Mouse (Mus musculus) liver, embryonic 11.5 days (tissue): ENCODE measurements around the gene Gm6657. TPM values are rescaled to one million over a fixed set of nuclear protein-coding genes. Genes with fewer than 3 reads are reported as not detected.

Experiments used
- ATAC-seq: fragments of 200-750 bp; cut with Nextera tagmentation; replicated peaks from 2 replicates; pipeline ENCODE4 v1.8.0; 2017; ENCODE audit warnings: moderate number of reproducible peaks, mild to moderate bottlenecking, moderate TSS enrichment, moderate library complexity; ENCODE audit not compliant: low FRiP score
- DNase-seq: peaks from one replicate; pipeline ENCODE4 v3.0.0-alpha.2; 2017; ENCODE audit warnings: low spot score
- H3K27ac ChIP-seq: fragments of 300-500 bp; sonication (generic); 2 replicates; pipeline ENCODE4 v1.5.1; 2014; ENCODE audit warnings: mild to moderate bottlenecking, low read depth, low read length, control low read depth
- H3K27me3 ChIP-seq: fragments of 300-500 bp; sonication (generic); replicated peaks from 2 replicates; pipeline ENCODE4 v1.6.1; 2014; ENCODE audit warnings: low read length, mixed read lengths; ENCODE audit not compliant: control insufficient read depth, insufficient read depth
- H3K36me3 ChIP-seq: fragments of 300-500 bp; sonication (generic); 2 replicates; pipeline ENCODE4 v1.6.1; 2014; ENCODE audit warnings: mild to moderate bottlenecking, low read length, moderate library complexity, mixed read lengths; ENCODE audit not compliant: control insufficient read depth, insufficient read depth
- H3K4me1 ChIP-seq: fragments of 300-500 bp; sonication (generic); replicated peaks from 2 replicates; pipeline ENCODE4 v1.6.1; 2014; ENCODE audit warnings: low read length, mixed read lengths; ENCODE audit not compliant: control insufficient read depth, insufficient read depth
- H3K4me2 ChIP-seq: fragments of 300-500 bp; sonication (generic); 2 replicates; pipeline ENCODE4 v1.6.1; 2014; ENCODE audit warnings: mild to moderate bottlenecking, control low read depth, moderate library complexity
- H3K4me3 ChIP-seq: fragments of 300-500 bp; sonication (generic); 2 replicates; pipeline ENCODE4 v1.5.1; 2014; ENCODE audit warnings: low read depth, low read length, control low read depth
- H3K9ac ChIP-seq: fragments of 300-500 bp; sonication (generic); 2 replicates; pipeline ENCODE4 v1.6.1; 2014; ENCODE audit warnings: low read depth, low read length, control low read depth
- H3K9me3 ChIP-seq: fragments of 300-500 bp; sonication (generic); 2 replicates; pipeline ENCODE4 v1.6.1; 2016; ENCODE audit warnings: low read length, inconsistent platforms, mixed read lengths; ENCODE audit not compliant: control insufficient read depth
- WGBS: fragments of 180-500 bp; shearing (Covaris S2); extraction: QIAGEN DNeasy Blood & Tissue Kit; methylation state at CpG from one replicate; pipeline ENCODE4 v1.1.7; 2014; 5-methylcytosine and 5-hydroxymethylcytosine counted together
- polyA plus RNA-seq: library from polyadenylated mRNA; unstranded; fragments of >200 nt; fragmentation: Nextera tagmentation; extraction: Ambion mirVana; gene quantifications from 2 replicates; pipeline ENCODE4 v1.2.1, GENCODE M21; 2014

Gene Gm6657
- polyA plus RNA-seq: not detected in 2 replicates

DNA sequence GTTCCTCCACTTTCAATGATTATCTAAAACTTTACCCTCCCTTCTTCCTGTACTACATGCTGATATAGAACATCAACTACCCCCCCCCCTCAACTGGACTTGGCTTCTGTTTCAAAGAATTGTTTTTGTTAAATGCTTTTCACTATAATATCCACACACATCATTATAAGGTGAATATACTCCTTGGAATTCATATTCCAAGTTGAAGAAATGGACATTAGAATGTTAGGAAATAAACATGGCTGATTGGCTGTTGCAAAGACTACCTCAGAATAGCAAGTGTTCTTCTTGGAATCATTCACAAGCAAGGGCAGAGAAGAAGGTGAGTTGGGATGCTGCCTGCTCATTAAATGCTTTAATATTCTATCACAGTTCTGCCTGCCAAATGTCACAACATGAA is at the start of gene Gm6657:
Gm6657 (plus strand) TSS at position 301 of the 400 bp plus-strand sequence.
- H3K9ac ChIP-seq: no peak within 1 kb of the TSS
- H3K9me3 ChIP-seq: no peaks in the 10 kb centered on the region; the same call in 1 of the 2 replicates
- DNase-seq (no peak), ATAC-seq (no peak)
- H3K27ac ChIP-seq: no peak within 1 kb of the TSS
- H3K4me3 ChIP-seq: no peak within 1 kb of the TSS
- H3K36me3 ChIP-seq: no peaks in the 10 kb centered on the region
- peaks cover 7% of the 10 kb centered on the region; the same call in 1 of the 2 replicates for H3K4me1 ChIP-seq
- H3K4me2 ChIP-seq: no peak within 1 kb of the TSS
- H3K27me3 ChIP-seq: no peaks in the 10 kb centered on the region

DNA sequence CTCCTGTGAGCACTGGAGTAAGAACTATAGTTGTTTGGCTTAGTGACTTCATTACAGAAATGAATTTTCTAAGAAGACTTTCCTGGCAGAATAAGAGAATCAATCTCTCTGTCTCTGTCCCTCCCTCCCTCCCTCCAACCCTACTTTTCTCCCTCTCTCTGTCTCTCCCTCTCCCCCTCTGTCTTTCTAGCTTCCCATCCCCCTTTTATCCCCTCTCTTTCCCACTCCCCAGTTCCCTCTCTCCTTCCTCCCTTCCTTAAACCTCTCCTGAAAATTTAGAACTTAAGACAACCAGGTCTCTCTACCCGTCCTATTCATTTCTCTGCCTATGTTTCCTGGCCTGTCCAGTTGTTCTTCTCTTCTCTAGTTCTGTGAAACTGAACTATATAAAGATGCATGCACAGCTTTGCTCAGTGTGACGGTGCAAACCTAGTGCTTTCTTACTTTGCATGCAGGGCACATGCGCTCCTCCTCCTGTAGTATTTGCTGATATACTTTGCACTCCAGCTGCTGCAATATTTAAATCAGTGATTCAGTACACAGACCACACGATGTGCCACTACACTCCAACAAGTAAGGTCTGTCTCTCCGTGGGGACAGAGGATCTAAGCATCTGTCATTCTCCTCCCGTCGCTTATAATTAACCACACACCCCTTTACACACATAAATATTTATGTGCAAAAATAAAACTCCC is 40.6 kb upstream of the Gm6657 start:
- Histone ChIP-seq H3K27ac (no peak overlapping the region), H3K4me2 (no peak overlapping the region), H3K36me3 (no peaks in the 10 kb centered on the region), H3K9me3 (no peaks in the 10 kb centered on the region), H3K4me3 (no peak overlapping the region), H3K4me1 (no peaks in the 10 kb centered on the region), H3K9ac (no peak overlapping the region), H3K27me3 (no peaks in the 10 kb centered on the region)
- no peak for ATAC-seq
- no peak for DNase-seq
- WGBS: 60% methylated on average over 7 of the region's 7 CpGs

DNA sequence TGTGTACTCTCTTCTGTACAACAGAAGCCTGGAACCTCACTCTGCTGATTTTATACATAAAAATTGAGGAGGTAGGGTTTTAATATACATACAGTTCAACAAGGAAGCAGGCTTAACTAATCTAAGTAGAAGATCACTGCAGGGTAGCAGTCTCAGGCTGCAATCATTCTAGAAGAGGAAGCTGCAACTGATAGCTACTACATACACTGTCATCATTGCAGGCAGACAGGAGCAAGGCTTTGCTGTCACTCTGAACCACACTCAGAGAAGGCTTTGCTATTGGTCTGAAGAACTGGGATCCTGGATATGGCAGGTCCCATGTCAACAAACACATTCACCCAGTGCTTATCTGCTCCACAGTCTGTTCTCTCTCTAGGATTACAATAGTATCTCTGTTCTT is 23.9 kb upstream of the Gm6657 start:
- Histone ChIP-seq H3K9me3 (no peaks in the 10 kb centered on the region), H3K4me1 (no peaks in the 10 kb centered on the region), H3K27ac (no peak overlapping the region), H3K4me3 (no peak overlapping the region), H3K4me2 (no peak overlapping the region), H3K27me3 (no peaks in the 10 kb centered on the region), H3K9ac (no peak overlapping the region), H3K36me3 (no peaks in the 10 kb centered on the region)
- no peak for ATAC-seq
- DNase-seq: no peak

DNA sequence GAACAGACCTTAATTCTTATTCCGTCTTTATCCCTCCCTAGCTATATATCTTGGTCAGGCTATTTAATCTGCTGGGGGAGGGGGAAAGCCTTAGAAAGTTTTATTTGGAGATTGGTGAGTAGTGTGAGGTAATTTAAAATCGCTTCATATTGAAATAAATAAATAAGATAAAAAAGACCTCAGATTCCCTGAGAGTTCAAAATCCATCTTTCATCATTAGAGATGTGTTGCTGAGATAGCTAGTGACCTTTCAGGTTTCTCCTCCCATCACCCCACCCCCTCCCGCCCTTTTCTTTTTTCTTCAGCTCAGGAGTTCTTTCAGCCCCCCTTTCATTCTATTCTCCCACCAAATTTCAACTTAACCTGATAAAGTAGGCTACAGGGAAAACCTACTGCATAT is 20.1 kb upstream of the Gm6657 start:
- Histone ChIP-seq H3K4me3 (no peak overlapping the region), H3K36me3 (no peaks in the 10 kb centered on the region), H3K4me2 (no peak overlapping the region), H3K4me1 (no peaks in the 10 kb centered on the region), H3K9me3 (no peaks in the 10 kb centered on the region), H3K27ac (no peak overlapping the region), H3K9ac (no peak overlapping the region), H3K27me3 (no peaks in the 10 kb centered on the region)
- DNase-seq (no peak), ATAC-seq (no peak)
- WGBS: 77% methylated on average over 3 of the region's 3 CpGs

DNA sequence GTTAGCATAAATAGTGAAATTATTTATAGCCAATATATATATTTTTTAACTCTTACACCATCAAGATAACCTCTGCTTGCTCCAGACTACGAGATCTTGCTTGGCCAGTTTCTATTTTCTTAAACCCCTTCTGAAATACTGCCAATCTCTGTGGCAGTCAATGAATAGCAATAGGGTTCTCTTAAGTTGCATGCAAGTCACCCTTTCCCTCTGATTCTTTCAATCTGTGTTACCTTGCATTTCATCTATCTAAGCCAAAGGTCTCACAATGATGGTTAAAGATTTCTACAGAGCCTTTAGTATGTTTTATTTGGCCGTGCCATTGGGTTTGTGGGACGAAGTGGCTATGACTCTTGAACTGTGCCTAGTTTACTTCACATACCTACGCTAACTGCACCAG is 19.4 kb upstream of the Gm6657 start:
- Histone ChIP-seq H3K27me3 (no peaks in the 10 kb centered on the region), H3K36me3 (no peaks in the 10 kb centered on the region), H3K9ac (no peak overlapping the region), H3K4me2 (no peak overlapping the region), H3K4me1 (no peaks in the 10 kb centered on the region), H3K4me3 (no peak overlapping the region), H3K9me3 (no peaks in the 10 kb centered on the region), H3K27ac (no peak overlapping the region)
- WGBS: 89% methylated on average over 4 of the region's 4 CpGs
- ATAC-seq (no peak), DNase-seq (no peak)

DNA sequence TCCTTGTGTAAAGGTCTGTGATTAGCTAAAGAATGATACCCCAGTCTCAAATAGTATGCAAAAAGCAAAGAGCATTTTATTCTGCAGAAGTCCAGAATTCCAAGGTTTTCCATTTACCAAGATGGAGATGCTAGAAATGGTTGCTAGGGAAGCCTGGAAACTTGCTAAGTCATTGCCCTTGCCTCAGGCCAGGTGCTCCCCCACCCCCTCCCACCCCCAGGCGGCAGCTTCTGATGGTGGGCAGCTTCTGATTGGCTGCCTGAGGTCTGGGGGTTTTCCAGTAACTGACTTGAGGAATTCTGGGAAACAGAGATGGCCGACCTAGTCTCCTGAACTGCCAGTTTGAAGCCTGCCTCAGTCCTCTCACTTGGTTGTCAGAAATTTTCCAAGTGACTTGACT is 12.6 kb upstream of the Gm6657 start:
- no peak for ATAC-seq

DNA sequence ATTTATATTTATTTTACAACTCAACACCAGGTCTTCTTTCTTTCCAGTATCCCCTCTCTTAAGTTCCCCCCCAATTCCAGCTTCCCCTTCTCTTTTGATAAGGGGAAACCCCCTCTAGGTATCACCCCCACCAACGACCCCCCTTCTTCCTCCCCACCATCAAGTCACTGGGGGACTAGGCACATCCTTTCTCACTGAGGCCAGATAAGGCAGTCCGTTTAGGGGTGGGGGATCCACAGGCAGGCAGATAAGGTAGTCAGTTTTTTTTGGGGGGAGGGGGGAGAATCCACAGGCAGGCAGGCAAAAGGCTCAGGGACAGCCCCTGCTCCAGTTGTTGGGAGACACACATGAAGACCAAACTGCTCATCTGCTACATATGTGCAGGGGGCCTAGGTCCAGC is 1.3 kb downstream of the Gm6657 start:
- H3K27ac ChIP-seq: no peak overlapping the region
- no peaks in the 10 kb centered on the region for H3K36me3 ChIP-seq
- peaks cover 7% of the 10 kb centered on the region; the same call in 1 of the 2 replicates for H3K4me1 ChIP-seq
- ATAC-seq (no peak; the same call in 1 of the 2 replicates), DNase-seq (no peak)
- no peaks in the 10 kb centered on the region; the same call in 1 of the 2 replicates for H3K9me3 ChIP-seq
- no peak overlapping the region for H3K4me3 ChIP-seq
- no peak overlapping the region for H3K4me2 ChIP-seq
- no peaks in the 10 kb centered on the region for H3K27me3 ChIP-seq
- WGBS: 9% methylated on average over 2 of the region's 2 CpGs
- H3K9ac ChIP-seq: no peak overlapping the region

More for the DNA sequence above, 12.6 kb upstream of the Gm6657 start:
- no peaks in the 10 kb centered on the region for H3K36me3 ChIP-seq
- no peak overlapping the region for H3K4me3 ChIP-seq
- no peak for DNase-seq
- 66% methylated on average over 2 of the region's 2 CpGs for WGBS
- no peak overlapping the region for H3K27ac ChIP-seq
- H3K9ac ChIP-seq: no peak overlapping the region
- H3K9me3 ChIP-seq: no peaks in the 10 kb centered on the region
- no peaks in the 10 kb centered on the region for H3K27me3 ChIP-seq
- H3K4me2 ChIP-seq: no peak overlapping the region
- H3K4me1 ChIP-seq: no peaks in the 10 kb centered on the region

DNA sequence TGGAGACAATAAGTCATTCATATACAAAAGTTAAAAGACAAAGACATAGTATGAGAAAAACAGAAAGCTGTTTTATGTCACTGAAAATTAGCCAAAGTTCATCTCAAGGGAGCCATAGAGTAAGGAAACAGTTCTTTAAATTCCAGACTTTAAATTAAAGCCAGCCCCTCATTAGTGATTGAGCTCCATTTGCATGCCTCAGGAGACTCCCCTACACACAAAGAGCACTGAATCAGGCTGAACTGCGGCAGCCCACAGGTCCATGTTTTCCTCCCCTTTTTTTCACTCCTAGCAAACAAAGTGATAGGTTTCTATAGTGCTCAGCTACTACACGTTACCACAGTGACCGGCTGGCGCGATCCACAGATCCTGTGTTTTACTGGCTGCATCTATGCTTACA is 9.6 kb downstream of the Gm6657 start:
- Histone ChIP-seq H3K9ac (no peak overlapping the region), H3K27ac (no peak overlapping the region), H3K27me3 (no peaks in the 10 kb centered on the region), H3K36me3 (no peaks in the 10 kb centered on the region), H3K4me1 (no peaks in the 10 kb centered on the region), H3K4me3 (no peak overlapping the region), H3K4me2 (no peak overlapping the region), H3K9me3 (no peaks in the 10 kb centered on the region)
- 69% methylated on average over 5 of the region's 5 CpGs for WGBS
- no peak for ATAC-seq
- no peak for DNase-seq

DNA sequence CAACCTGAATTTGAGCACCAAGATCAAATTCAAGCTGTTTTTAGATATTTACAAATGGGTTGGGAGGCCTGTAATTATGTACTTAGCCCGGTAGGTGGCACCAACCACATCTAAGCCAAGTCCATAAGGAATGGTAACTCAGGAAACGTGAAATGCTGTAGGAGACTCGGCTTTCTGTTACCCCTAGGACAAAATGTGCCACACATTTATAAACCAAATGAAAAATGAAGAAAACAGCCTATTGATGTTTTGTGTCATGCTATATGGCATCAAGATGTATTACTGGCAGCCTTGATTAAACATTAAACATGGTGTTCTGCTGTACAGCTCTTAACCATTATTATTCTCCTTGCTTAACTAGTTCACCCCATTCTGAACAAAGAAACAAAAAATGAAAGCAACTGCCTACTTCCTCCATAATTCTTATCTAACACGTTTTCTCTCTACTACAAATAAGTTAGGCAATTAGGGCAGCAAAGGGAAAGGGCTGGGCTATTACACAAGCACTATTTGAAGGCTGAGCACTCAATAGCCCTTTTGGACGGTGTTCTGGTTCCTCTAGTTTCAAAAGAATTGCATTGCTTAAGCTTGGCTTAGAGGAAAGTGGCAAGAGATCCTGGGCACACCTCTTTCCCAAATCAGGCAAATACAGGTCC is 12.0 kb downstream of the Gm6657 start:
- ATAC-seq (no peak), DNase-seq (no peak)
- Histone ChIP-seq H3K4me1 (no peaks in the 10 kb centered on the region), H3K4me2 (no peak overlapping the region), H3K4me3 (no peak overlapping the region), H3K9me3 (no peaks in the 10 kb centered on the region), H3K27ac (no peak overlapping the region), H3K36me3 (no peaks in the 10 kb centered on the region), H3K9ac (no peak overlapping the region), H3K27me3 (no peaks in the 10 kb centered on the region)
- WGBS: 12% methylated on average over 5 of the region's 5 CpGs
